Mouse (Mus musculus): ENCODE data around the gene Etl4.

DNA sequence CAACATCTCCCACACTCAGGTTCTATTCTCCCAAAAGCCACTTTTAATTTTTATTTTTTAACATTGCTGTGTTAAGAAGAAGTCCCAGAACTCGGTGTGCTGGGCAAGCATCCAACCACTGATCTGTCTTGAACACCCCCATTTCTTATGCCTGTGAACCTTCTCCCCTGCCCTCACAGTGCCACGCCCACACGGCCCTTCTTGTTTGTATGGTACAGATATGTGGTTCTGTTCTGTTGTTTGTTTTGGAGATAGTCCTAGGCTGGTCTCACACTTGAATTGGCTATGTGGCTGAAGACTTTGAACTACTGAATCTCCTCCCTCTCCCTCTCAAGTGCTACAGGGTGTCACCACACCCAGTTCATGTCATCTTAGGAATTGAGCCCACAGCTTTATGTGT is 748.3 kb downstream of the Etl4 start:
- TF ChIP-seq CTCF (IDR thresholded peaks at IDR 0.05) (no peak), POLR2A (IDR thresholded peaks at IDR 0.05; ENCODE audit: insufficient read depth, low read depth, low read length) (no peak)

All from heart, adult 2 months (tissue).